Mouse (Mus musculus): ENCODE data around the gene Fam167b.

GRCm38 (mm10) chr4:129561184-129561583 is 17.2 kb downstream of the Fam167b start:
- no peak for TF ChIP-seq EP300 (IDR thresholded peaks at IDR 0.05; ENCODE audit: low read depth)
- TF ChIP-seq CTCF (IDR thresholded peaks at IDR 0.05; ENCODE audit: low read depth) = no peak

Measured in heart, postnatal 0 days (tissue).